Mouse (Mus musculus) retina, adult 2 months (tissue): ENCODE data around the gene Hoxb4.

Experiments
- DNase-seq: peaks from one replicate; pipeline ENCODE4 v3.0.0-alpha.2; 2012; ENCODE audit warnings: low read depth, low spot score

Hoxb4 gene

DNA sequence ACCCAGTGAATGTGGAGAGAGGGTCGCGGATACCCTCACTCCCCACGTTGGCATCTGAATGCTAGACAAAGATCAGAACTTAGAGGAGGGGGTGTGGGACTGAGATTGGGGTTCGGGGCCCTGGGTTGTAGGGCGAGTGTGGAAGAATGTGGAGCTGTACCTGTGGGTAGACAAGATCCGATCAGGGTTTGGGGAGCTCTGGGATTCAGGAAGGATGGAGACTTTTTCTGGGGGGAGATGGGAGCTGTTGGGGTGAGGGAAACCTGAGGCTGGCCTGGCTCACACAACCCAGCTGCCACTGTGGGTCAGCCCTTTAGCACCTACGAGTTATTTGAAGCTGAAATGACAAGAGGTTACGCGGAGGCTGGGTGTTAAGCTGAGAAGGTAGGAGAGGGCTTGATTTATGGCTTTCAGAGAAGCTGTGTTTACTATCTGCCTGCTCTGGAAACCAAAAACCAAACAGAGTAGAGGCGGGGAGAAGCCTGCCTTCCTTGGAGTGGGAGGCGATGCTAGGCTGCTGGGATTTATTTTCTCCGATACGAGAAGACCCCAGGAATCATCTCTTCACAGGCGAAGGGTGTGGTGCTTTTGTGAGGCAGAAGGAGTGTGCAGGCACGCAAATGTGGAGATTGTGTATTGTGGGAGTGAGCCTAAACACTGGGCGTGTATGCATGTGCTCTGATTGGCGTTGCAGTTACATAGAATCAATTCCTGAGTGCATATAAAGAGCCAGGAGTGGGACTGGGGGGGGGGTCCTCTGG lies 15.4 kb downstream of the Hoxb4 start:
- no peak for DNase-seq

DNA sequence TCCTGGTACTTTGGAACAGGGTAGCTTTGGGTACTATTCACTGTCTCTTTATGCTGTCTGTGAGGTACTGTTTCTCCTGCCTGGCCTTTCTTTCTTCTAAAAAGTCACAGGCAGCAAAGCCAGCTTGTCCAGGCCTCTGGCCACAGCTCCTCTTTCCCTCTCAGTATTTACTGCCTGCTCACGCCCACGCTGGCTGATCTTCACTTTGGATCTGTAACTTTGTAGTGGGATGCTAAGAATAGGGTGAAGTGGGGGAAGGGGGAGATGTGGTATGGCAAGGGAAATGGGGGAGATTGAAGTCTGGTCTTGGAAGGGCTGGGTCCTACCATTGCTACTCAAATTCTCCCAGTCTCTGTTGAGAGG lies 15.9 kb downstream of the Hoxb4 start:
- DNase-seq: no peak

DNA sequence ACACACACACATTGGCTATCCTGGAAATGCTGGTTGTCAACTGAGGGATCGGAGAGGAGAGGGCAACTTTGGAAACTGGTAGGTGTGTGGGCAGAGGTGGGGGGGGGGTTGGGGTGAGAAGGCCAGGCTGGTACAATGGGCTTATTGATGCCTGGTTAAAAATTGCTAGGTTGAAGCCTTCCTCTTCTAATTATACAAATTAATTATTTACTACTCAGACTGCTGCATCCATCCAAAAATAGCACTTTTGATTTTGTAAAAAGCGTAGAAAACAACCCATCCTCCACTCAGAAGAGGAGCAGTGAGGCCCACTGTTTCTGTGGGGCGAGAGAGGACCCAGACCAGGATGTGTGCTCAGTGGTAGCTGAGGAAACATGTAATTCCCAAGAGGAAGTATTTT lies 16.9 kb downstream of the Hoxb4 start:
- DNase-seq: no peak

DNA sequence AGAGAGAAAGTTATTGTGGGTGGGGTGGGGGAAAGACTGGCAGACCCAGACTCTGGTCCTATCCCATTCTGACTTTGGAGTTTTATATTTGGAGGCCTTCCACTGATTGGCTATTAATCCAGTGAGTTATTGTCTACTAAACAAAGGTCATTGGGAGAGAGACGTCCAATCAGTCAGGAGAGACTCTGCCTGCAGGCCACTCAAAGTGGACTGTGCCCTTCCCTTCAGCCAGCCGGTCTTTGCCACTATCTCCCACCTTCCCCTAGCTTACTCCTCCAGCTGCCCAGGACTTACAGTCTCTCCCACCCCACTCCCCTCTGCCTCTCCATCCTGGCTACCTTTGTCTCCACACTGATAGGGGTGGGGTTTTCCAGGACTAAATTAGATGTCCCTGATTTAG lies 18.5 kb downstream of the Hoxb4 start:
- DNase-seq: no peak

DNA sequence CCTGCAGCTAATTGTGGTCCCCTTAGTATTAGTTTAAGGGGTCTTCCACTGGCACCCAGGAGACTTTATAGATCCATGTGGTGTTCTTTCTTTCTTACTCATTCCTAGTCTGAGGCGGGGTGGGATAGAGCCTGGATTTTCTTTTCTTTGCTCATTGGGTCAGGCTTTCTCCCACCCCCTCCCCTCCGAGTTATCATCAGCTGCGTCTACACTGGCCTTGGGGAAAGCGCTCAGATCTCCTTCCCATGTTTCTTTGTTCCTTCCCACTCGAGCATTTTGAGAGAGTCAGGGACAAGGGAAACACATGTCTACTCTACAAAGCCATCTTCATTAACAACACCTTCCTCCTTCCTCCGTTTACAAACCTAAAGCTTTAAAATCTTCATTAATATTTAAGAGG lies 19.0 kb downstream of the Hoxb4 start:
- DNase-seq: no peak

DNA sequence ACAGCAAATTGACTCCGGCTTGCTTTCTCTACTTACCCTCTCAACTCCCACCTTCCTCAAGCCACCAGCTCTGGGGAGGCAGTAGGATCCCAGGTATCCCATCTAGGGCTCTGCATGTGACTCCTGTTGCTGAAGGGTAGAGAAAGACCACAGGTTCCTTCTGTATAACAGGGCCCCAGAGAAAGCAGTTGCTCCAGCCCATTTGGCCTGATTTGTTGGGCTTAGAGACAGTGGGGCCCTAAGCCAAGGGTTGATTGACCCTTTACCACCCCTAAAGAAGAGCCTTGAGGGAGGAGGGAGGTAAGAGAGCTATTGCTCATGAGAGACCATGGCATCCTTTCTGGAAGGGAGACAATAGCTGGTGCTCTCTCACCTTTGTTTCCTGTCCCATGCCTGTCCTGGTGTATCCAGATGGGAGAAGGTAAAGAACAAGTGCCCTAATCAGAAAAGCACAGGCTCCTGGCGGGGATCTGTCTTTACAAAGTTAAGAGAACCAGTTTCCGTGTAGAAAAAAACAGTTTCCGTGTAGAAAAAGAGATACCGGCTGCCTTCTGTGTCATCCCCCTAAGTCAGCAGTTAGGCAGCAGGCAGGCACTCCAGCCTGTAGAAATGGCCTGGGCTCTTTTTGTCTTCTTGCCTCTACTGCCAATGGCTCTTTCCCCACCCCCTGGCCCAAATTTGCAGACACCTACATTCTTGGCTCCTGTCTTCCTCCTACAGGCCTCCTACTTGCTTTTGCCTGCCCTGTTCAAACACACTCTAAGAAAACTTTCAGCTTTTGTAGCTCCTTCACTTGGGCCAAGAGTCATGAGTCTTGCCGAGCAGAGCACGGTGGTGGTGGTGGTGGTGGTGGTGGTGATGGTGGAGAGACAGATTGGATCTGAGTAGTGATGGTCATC lies 21.1 kb downstream of the Hoxb4 start:
- DNase-seq: no peak

DNA sequence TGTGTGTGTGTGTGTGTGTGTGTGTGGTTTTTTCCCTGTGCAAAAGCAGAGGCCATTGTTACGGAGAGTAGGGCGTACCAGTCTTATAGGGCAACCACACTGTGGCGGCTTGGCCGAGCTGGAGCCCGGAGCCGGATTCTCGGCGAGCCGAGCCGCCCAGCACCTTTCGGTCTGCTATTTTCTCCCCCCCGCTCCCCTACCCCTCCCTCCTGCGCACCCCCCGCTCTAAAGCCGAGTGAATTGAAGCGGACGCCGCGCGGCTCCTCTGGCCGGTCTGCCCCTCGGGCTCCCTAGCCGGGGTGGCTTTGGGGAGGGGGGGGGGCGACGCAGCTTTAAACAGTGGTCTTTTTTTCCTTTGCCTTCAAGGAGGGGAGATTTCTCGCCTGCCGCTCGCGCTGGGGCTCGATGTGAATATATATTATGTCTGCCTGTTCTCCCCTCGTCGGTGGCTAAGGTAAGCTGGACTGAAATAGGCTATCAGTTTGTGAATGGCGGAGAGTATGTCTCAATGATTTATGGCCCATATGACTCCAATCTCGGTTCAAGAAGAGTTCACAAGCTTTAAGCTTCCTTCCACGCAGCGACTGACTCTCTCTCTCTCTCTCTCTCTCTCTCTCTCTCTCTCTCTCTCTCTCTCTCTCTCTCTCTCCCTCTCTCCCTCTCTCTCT lies 22.8 kb downstream of the Hoxb4 start:
- DNase-seq: no peak

DNA sequence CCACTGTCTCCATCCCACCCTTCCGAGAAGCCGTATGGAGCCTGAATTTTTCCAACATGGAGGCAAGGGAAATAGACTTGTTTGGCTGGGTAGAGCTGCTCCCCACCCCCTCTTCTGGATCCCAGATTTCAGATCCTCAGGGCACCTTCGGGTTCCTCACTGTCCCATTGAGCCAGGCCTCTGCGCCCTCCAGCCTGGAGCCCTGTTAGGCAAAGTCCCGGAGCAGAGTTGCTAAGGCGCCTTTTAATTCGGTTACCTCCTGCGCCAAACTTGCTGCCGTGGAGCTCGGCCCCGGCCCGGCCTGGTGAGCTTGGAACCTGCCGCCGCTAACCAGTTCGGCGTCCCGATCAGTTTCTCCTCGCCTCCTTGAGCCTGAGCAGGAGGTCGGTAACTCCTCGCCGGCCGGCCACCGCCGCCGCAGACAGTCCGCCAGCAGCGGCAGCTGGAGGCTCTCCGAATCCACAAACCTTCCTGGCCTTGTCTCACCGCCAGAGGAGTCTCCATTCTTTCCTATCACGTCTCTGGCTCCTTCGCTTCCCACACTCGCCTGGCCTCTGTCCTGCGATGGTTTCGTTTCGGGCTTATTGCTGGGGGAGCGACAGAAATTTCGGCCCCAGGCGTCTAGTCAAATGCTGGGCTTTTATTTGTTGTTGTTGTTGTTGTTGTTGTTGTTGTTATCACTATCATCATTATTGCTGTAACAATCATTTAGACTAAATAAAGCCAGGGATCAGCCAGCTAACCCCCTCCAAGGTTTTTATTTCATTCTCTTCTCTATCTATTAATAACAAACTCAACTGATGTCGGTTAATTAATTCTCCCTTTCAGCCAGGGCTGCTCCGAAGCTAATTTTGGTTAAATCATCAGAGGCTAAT lies 23.9 kb downstream of the Hoxb4 start:
- DNase-seq: no peak

DNA sequence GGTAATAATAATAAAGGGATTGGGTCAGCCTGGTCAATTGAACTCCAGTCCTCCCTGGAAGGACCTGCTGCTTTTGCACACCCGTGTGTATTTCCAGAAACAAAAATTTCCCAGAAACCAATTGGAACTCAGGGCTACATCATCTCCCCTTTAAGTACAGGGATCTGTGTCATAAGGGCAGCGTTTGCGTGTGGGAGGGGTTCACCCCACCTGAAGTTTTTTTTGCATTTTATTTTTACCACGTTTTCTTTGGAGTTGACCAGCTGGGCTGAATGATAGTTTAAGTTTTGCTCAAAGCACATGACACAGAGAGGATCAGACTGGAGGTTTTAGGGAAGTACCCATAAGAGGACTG lies 24.5 kb downstream of the Hoxb4 start:
- no peak for DNase-seq

DNA sequence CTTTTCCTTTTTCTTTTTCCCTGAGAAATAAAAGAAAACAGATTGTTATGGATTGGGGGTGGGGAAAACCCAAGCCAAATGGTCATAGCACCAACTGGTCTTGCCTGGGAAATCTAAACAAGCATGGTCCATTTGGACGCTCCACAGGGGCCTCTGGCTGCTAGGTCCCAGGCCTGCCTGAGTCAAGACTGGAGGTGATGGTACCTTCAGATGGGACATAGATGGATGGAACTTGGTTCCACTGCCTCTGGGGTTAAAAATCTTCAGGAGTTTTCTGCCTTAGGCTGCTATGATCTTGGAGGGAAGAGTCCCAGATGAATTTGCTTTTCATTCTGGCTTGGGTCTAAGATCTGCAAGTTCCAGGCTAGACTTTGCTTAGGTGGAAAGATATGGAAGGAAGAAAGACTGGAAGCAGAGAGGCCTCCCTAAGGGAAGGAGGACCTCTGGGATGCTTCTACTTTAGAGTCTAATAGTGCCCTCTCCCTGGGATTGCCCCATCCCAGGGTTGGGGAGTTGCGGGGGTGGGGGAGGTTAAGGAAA lies 25.2 kb downstream of the Hoxb4 start:
- no peak for DNase-seq

DNA sequence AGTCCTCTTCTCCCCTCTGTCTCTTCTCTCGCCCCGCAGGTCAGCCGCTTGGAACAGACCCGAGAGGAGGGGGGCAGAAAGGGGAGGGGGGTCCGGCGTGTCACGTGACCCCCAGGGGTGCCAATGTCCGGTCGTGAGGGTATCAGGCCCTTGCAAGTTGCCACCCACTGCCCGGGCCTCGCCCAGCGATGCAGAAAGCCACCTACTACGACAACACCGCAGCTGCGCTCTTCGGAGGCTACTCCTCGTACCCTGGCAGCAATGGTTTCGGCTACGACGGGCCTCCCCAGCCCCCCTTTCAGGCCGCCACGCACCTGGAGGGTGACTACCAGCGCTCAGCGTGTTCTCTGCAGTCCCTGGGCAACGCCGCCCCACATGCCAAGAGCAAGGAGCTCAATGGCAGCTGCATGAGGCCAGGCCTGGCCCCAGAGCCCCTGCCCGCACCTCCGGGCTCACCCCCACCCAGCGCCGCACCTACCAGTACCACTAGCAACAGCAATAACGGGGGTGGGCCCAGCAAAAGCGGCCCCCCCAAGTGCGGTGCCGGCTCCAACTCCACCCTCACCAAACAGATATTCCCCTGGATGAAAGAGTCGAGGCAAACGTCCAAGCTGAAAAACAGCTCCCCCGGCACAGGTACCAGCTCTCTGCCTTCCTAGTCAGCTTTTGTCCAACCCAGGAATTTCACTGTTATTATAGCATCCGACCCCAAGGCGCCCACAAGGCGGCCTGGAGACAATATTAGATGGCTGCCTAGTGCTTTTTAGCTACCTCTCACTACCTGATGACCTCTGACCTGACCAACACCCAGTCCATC lies 26.2 kb downstream of the Hoxb4 start:
- DNase-seq: no peak

DNA sequence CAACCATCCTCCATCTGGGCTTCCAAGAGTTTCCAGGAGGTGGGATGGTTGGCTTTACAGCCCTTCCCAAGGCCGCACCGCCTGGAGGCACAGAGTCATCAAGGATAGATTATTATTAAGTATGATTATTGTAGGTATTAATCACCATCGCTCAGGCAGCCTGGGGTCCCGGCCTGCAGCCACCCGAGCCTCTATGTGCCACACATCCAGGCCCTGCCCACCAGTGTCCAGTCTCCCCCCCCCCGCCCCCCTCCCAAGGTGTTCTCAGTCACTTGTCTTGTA lies 26.8 kb downstream of the Hoxb4 start:
- DNase-seq: no peak

DNA sequence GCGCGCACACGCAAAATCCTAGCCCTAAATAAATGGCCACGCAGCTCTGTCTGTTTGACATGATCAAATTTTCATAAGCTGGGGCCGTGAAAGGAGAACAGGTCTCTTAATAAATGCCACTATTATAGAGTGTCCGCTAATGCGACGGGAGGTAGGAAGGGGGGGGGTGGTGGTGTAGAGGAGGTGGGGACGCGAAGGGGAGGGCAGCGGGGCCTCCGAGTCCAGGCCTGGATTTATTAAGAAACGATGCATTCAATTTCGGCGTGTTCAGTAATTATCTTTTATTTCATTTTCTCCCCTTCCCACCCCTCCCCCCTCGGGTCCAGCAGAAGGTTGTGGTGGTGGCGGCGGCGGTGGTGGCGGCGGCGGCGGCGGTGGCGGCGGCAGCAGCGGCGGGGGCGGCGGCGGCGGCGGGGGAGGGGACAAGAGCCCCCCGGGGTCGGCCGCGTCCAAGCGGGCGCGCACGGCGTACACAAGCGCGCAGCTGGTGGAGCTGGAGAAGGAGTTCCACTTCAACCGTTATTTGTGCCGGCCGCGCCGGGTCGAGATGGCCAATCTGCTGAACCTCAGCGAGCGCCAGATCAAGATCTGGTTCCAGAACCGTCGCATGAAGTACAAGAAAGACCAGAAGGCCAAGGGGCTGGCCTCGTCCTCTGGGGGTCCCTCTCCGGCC lies 27.3 kb downstream of the Hoxb4 start:
- no peak for DNase-seq

DNA sequence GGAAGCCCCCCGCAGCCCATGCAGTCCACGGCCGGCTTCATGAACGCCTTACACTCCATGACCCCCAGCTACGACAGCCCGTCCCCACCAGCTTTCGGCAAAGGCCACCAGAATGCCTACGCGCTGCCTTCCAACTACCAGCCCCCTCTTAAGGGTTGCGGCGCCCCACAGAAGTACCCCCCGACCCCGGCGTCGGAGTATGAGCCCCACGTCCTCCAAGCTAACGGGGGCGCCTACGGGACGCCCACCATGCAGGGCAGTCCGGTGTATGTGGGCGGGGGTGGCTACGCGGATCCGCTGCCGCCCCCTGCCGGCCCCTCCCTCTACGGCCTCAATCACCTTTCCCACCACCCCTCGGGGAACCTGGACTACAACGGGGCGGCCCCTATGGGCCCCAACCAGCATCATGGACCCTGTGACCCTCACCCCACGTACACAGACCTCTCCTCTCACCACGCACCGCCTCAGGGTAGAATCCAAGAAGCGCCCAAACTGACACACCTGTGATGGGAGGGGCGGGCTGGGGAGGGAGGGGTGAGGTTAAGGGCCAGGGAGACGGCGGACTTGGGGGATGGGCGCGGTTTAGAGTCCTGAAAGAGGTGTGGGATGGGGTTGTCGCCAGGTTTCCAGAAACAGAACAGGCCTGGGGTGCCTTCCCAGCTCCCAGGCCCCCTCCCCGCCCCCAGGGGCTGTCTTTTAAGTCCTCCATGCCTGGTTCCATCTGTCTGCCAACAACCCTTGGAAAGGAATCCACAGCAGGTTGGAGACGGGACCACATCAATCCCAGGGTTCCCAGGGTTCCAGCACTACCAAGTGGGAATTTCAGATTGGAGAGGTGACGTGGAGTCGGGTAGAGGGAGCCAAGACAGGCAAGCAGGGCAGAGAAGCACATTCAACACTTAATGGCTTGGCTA lies 28.1 kb downstream of the Hoxb4 start:
- no peak for DNase-seq

DNA sequence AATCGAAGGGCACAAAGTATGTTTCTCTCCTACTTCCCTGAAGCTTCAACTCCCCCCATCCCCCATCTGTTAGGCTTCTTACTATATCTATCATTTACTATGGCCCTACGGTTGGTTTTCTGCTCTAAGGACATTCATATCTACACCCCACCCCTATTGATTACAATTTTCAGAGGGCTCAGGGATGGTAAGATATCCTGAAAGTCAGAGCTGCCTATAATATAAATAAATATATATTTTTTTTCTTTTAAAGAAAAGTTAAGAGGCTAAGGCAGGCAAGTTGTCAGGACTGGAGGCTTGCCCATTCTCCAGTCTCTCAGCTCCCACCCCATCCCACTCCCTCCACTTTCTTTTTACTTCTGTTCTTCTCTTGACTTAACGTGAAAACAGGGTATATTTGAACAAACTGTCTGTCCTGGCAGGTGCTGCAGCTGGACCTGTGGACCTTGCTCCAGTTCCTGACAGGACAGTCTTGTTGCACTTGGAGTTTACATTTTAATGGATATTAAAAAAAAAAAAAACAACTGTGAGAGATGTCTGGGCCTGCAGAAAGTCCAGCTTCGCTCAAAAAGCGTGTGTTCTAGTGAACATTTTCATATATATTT lies 29.0 kb downstream of the Hoxb4 start:
- DNase-seq: no peak

DNA sequence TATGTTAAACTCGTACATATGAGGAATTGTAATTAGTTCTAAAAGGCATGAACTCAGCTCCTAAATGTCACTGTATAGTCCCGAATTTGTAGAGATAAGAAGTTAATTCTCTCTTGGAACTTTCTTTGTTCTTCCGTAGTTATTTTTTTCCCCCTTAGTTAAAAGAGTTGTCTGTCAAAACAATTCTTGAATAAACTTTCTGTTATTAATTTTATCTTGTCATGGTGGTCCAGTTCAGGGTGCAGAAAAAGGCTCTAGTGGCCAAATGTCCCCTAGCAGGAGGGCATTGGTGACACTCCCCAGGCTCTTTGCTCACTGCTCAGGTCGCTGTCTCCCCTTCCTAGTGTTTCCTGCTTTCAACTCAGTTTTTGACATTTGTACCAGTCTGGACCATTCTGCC lies 29.6 kb downstream of the Hoxb4 start:
- no peak for DNase-seq

DNA sequence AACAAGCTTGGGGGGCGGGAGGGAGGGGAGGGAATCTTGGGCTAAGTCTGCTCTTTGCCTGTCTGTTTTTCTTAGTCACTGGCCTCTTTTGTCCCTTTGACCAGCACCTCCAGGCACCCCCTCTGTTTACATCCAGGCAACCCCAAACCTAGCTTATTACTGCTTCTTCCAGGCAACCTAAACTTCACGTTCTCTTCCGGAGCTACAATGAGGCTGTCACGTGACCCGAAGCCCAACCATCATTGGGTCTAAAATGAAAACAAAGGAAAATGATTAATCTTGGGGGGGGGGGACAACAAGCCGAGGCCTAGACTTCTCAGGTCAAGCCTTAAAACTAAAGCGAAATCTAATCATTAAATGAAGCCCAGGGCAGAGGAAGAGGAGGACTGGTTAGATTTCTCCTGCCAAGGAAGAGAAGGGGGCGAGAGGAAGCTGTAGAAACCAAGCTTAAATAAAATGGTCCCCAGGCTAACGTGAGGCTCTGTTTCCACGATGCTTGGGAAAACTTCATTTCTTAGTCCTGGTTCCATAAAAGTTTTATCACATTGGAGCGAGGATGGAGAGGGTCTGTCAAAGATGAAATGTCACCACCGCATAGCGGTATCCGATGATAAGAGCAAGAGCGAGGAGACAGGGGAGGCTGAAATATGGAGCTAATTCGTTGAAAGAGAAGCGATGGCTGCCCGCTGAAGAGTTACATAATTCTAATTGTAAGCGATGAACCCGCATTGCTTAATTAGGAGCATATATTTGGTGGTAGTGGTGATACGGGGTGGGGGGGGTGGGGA lies 30.3 kb downstream of the Hoxb4 start:
- DNase-seq: no peak

DNA sequence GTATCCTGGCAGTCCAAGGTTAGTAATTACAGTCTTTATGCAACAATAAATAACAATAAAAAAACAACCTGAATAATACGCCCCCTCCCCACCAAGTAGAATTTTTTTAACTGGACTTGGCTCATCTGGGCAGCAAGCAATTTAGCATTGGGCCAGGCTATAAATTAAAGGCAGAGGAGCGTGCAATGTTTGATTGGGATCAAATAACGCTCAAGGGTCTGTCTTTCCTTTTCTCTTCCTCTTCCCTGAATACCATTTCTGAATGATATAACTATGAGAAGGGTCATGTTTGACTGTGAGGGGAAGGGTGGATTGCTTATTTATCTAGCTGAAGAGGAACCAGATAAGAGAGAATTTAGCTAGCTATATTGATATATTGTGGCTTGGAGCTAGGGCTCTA lies 30.9 kb downstream of the Hoxb4 start:
- no peak for DNase-seq
